Mouse (Mus musculus) C2C12 (cell line): ENCODE results near the gene Irf5.

Source experiments
- CEBPB ChIP-seq: IDR thresholded peaks from one replicate; pipeline ENCODE4 v1.6.1; 2011; ENCODE audit warnings: low read depth, mild to moderate bottlenecking, control low read depth, moderate library complexity
- CTCF ChIP-seq: IDR thresholded peaks from one replicate; pipeline ENCODE4 v1.5.1; 2011; ENCODE audit not compliant: control insufficient read depth, insufficient read depth, insufficient read length
- MAX ChIP-seq: IDR thresholded peaks from one replicate; pipeline ENCODE4 v1.6.1; 2011; ENCODE audit warnings: mild to moderate bottlenecking, control low read depth
- MYOG ChIP-seq: IDR thresholded peaks from one replicate; pipeline ENCODE4 v1.6.1; 2011; ENCODE audit not compliant: control insufficient read depth, insufficient read length; ENCODE audit errors: extremely low read depth
- USF1 ChIP-seq: IDR thresholded peaks from one replicate; pipeline ENCODE4 v1.6.1; 2011; ENCODE audit warnings: low read depth, mild to moderate bottlenecking, control low read depth, moderate library complexity

- TF ChIP-seq USF1 (no peak), CTCF (no peak), MAX (no peak), CEBPB (no peak), MYOG (no peak)
Observed at GRCm38 (mm10) chr6:29497791-29498190, 28.6 kb upstream of the Irf5 start.
